Mouse (Mus musculus): ENCODE results near the gene Slc25a26. TPM values are rescaled to one million over a fixed set of nuclear protein-coding genes. Genes with fewer than 3 reads are reported as not detected.
A peak's percentile ranks its signal among the peaks of the same experiment; 100 is the strongest.

Slc25a26 gene
- polyA plus RNA-seq, 1 experiment from 2014 or later: 6.5 TPM

GRCm38 (mm10) chr6:94592710-94593109 lies 92.6 kb downstream of the Slc25a26 start:
- ATAC-seq: peak; percentile 50
- H3K9ac ChIP-seq: no peak overlapping the region
- 16% methylated on average over 4 of the region's 4 CpGs for WGBS
- H3K4me3 ChIP-seq: no peak overlapping the region
- no peaks in the 10 kb centered on the region for H3K36me3 ChIP-seq (ENCODE audit: poor library complexity, severe bottlenecking)
- no peaks in the 10 kb centered on the region for H3K27me3 ChIP-seq
- H3K27ac ChIP-seq: no peak overlapping the region; the same call in 1 of the 2 replicates
- H3K4me2 ChIP-seq: no peak overlapping the region
- no peaks in the 10 kb centered on the region for H3K9me3 ChIP-seq (replicated peaks)
- peaks cover 20% of the 10 kb centered on the region for H3K4me1 ChIP-seq

DNA sequence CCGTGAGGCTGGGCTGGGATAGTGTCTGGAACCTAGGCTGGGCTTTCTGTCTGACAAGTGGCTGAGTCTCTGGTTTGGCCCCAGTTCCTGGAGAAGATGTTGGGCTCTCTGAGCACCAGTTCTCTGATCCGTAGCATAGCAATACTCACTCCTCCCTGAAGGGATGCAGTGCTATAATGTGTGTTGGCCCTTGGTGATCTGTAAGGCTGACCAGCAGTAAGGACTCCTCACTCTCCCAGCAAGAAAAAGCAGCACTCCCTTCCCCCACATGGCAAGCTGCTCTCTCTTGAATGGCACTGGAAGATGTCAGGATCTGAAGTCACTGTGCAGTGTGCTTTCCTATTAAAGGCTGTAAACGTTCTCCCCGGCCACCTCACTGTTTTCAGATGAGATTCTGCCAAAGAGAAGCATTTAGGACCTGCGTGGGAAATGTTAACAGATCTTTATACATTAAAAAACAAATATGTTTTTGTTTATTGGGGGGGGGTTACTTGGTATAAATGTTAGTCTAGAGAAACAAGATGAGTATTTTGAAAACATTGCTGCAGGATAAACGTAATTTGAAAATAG lies 94.0 kb downstream of the Slc25a26 start:
- Histone ChIP-seq H3K9ac (no peak overlapping the region), H3K4me1 (peaks cover 20% of the 10 kb centered on the region), H3K9me3 (replicated peaks) (no peaks in the 10 kb centered on the region), H3K36me3 (ENCODE audit: poor library complexity, severe bottlenecking) (no peaks in the 10 kb centered on the region), H3K27me3 (no peaks in the 10 kb centered on the region), H3K4me3 (no peak overlapping the region), H3K4me2 (no peak overlapping the region), H3K27ac (no peak overlapping the region)
- no peak for ATAC-seq
- 73% methylated on average over 6 of the region's 6 CpGs for WGBS

- ATAC-seq: no peak
- H3K4me1 ChIP-seq: peaks cover 20% of the 10 kb centered on the region
- no peak overlapping the region for H3K27ac ChIP-seq
- no peaks in the 10 kb centered on the region for H3K27me3 ChIP-seq
- no peak overlapping the region for H3K4me2 ChIP-seq
- WGBS: 83% methylated on average over 11 of the region's 11 CpGs
- H3K9me3 ChIP-seq (replicated peaks): no peaks in the 10 kb centered on the region
- H3K36me3 ChIP-seq (ENCODE audit: poor library complexity, severe bottlenecking): no peaks in the 10 kb centered on the region
- no peak overlapping the region for H3K4me3 ChIP-seq
- H3K9ac ChIP-seq: no peak overlapping the region
Measured at GRCm38 (mm10) chr6:94594711-94595110, 94.6 kb downstream of the Slc25a26 start.

GRCm38 (mm10) chr6:94595206-94595605 lies 95.1 kb downstream of the Slc25a26 start:
- WGBS: 68% methylated on average over 5 of the region's 5 CpGs
- no peak overlapping the region; the same call in 1 of the 2 replicates for H3K27ac ChIP-seq
- H3K9ac ChIP-seq: no peak overlapping the region
- H3K27me3 ChIP-seq: no peaks in the 10 kb centered on the region
- no peaks in the 10 kb centered on the region for H3K36me3 ChIP-seq (ENCODE audit: poor library complexity, severe bottlenecking)
- no peak overlapping the region for H3K4me2 ChIP-seq
- ATAC-seq: no peak
- H3K4me3 ChIP-seq: no peak overlapping the region
- no peaks in the 10 kb centered on the region for H3K9me3 ChIP-seq (replicated peaks)
- peaks cover 20% of the 10 kb centered on the region for H3K4me1 ChIP-seq

DNA sequence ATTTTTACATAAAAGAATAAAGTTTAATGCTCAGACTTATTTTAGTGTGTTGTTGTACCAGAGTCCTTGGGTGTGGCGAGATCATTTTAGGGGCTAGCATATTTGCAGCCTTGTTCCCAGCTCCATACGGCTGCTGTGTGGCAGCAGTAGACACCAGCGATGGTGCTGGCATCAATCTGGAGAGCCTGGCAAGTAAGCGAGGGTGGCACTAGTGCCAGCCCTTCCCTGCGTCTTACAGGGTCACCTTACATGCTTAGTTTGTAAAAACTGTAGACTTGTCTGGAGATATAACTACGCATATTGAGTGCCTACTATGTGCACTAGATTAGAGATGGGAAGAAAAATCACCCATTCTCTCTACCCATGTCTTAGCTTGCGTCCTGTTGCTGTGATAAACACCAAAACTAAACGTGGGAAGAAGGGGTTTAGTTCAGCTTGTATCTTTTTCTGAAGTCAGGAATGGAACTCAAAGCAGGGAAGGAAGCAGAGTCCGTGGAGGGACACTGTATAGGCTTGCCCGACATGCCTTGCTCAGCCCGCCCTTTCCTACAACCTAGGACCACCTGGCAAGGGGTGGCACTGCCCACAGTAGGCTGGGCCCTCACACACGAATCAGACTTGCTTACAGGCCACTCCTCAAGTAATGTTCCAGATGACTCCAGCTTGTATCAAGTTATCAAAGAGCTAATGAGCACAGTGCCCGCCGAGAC lies 96.1 kb downstream of the Slc25a26 start:
- ATAC-seq: no peak
- 87% methylated on average over 14 of the region's 14 CpGs for WGBS

GRCm38 (mm10) chr6:94596761-94597485 lies 96.8 kb downstream of the Slc25a26 start:
- peaks cover 20% of the 10 kb centered on the region for H3K4me1 ChIP-seq
- 64% methylated on average over 10 of the region's 10 CpGs for WGBS

More for the DNA sequence above, 96.1 kb downstream of the Slc25a26 start:
- H3K27ac ChIP-seq: no peak overlapping the region
- no peaks in the 10 kb centered on the region for H3K9me3 ChIP-seq (replicated peaks)
- peaks cover 20% of the 10 kb centered on the region for H3K4me1 ChIP-seq
- H3K4me3 ChIP-seq: no peak overlapping the region
- 0 out of 2 replicates have a peak, but pooled peaks cover 7% of the 10 kb centered on the region for H3K36me3 ChIP-seq (ENCODE audit: poor library complexity, severe bottlenecking)
- H3K27me3 ChIP-seq: no peaks in the 10 kb centered on the region
- H3K9ac ChIP-seq: no peak overlapping the region
- no peak overlapping the region for H3K4me2 ChIP-seq

DNA sequence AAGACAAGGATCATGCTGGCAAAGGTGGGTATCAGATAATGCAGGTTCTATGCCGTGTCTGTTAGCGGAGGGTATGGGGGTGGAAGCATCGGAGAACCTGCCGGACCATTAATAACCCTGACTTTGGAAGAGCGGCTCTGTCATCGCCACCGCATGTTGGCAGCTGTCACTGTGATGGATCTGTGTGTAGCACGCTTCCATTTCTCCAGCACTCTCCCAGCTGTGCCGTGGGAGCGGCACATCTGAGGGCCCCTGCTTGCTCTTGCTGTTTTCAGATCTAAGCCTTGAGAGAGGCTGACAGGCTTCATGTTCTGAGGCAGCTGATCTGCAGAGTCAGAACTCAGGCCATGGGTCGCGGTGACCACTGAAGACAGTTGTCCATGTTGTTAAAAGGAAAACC lies 98.3 kb downstream of the Slc25a26 start:
- Histone ChIP-seq H3K36me3 (ENCODE audit: poor library complexity, severe bottlenecking) (peaks cover 13% of the 10 kb centered on the region), H3K4me2 (no peak overlapping the region), H3K27ac (no peak overlapping the region), H3K9me3 (replicated peaks) (no peaks in the 10 kb centered on the region), H3K9ac (no peak overlapping the region), H3K4me3 (no peak overlapping the region), H3K27me3 (no peaks in the 10 kb centered on the region), H3K4me1 (peaks cover 10% of the 10 kb centered on the region)
- ATAC-seq: no peak
- WGBS: 94% methylated on average over 12 of the region's 12 CpGs

More at GRCm38 (mm10) chr6:94596761-94597485, 96.8 kb downstream of the Slc25a26 start:
- Histone ChIP-seq H3K9me3 (replicated peaks) (no peaks in the 10 kb centered on the region), H3K4me2 (no peak overlapping the region), H3K9ac (no peak overlapping the region), H3K36me3 (ENCODE audit: poor library complexity, severe bottlenecking) (0 out of 2 replicates have a peak, but pooled peaks cover 8% of the 10 kb centered on the region), H3K27me3 (no peaks in the 10 kb centered on the region), H3K4me3 (no peak overlapping the region), H3K27ac (no peak overlapping the region)
- no peak for ATAC-seq

DNA sequence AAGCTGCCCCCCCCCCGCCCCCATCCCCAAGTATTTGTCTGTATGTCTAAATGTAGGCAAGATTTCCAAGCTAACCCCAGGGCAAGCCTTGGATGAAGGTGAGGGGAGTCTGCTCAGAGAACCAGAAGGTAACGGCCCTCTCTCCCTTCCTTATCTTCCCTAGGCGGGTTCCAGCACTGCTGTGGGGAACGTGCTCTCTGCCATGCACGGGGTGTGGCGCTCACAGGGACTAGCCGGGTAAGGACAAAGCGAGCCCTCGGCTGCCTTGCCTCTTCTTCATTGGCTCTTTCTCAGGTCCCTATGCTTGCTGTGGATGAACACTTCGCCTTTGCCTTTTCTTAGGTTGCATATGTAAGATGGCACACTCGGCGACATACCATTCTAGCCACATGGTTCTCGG lies 98.9 kb downstream of the Slc25a26 start:
- no peaks in the 10 kb centered on the region for H3K27me3 ChIP-seq
- H3K9ac ChIP-seq: no peak overlapping the region
- peaks cover 19% of the 10 kb centered on the region for H3K36me3 ChIP-seq (ENCODE audit: poor library complexity, severe bottlenecking)
- 90% methylated on average over 13 of the region's 13 CpGs for WGBS
- ATAC-seq: no peak
- no peaks in the 10 kb centered on the region for H3K9me3 ChIP-seq (replicated peaks)
- H3K4me1 ChIP-seq: peaks cover 8% of the 10 kb centered on the region
- H3K4me2 ChIP-seq: no peak overlapping the region
- H3K4me3 ChIP-seq: no peak overlapping the region
- H3K27ac ChIP-seq: no peak overlapping the region

GRCm38 (mm10) chr6:94601101-94601500 lies 101.0 kb downstream of the Slc25a26 start:
- peaks cover 37% of the 10 kb centered on the region for H3K36me3 ChIP-seq (ENCODE audit: poor library complexity, severe bottlenecking)
- no peaks in the 10 kb centered on the region for H3K9me3 ChIP-seq (replicated peaks)
- H3K4me1 ChIP-seq: no peaks in the 10 kb centered on the region
- no peak overlapping the region for H3K4me2 ChIP-seq
- no peak overlapping the region for H3K27ac ChIP-seq
- no peaks in the 10 kb centered on the region for H3K27me3 ChIP-seq
- 91% methylated on average over 5 of the region's 5 CpGs for WGBS
- no peak overlapping the region for H3K4me3 ChIP-seq
- no peak overlapping the region for H3K9ac ChIP-seq
- ATAC-seq: no peak

DNA sequence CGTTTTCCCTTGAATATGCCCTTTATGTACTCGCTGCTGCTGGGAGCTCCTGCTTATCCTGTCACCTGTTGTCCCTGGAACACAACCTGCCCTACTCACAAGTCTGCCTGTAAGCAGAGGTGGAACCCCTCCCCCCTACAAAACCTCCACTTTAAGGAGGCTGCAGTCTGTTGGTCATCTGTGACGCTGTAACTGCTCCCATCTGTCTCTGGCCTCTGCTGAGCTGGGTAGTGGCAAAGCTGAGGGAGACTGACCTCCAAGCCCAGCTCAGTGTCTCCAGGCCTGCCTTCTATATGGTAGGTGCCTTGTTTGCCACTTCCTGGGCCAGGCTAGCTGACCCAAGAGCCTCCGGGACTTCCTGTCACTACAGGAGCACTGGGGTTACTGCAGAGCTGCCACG lies 101.7 kb downstream of the Slc25a26 start:
- no peak overlapping the region for H3K4me2 ChIP-seq
- H3K4me1 ChIP-seq: no peaks in the 10 kb centered on the region
- no peak for ATAC-seq
- 73% methylated on average over 5 of the region's 5 CpGs for WGBS
- H3K27ac ChIP-seq: no peak overlapping the region
- H3K9me3 ChIP-seq (replicated peaks): no peaks in the 10 kb centered on the region
- H3K4me3 ChIP-seq: no peak overlapping the region
- peaks cover 44% of the 10 kb centered on the region for H3K36me3 ChIP-seq (ENCODE audit: poor library complexity, severe bottlenecking)
- no peaks in the 10 kb centered on the region for H3K27me3 ChIP-seq
- peak overlapping the region; percentile 21; the same call in 1 of the 2 replicates for H3K9ac ChIP-seq

- no peak for ATAC-seq
Measured at GRCm38 (mm10) chr6:94604072-94604471, 103.9 kb downstream of the Slc25a26 start.

DNA sequence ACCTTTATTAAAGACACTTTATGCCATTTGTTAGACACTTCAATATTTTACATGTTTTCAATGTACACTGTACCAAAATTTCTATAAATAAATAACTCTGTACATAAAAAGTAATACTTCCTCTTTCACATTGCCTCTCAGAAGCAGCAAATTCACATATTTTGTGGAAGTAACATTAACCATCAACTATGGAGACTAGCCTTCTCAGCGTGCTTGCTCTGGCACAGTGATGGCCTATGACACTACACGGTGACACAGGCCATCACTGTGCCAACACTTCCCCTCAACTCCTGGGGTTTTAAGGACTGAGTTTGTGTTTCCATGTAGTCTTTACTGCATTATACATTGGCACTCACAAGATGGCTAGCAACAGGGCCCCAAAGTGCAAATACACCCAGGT lies 104.4 kb downstream of the Slc25a26 start:
- no peak overlapping the region for H3K4me3 ChIP-seq
- H3K9me3 ChIP-seq (replicated peaks): no peaks in the 10 kb centered on the region
- no peak overlapping the region for H3K9ac ChIP-seq
- 88% methylated on average over 2 of the region's 2 CpGs for WGBS
- H3K36me3 ChIP-seq (ENCODE audit: poor library complexity, severe bottlenecking): peaks cover 71% of the 10 kb centered on the region
- H3K27ac ChIP-seq: no peak overlapping the region
- no peaks in the 10 kb centered on the region for H3K27me3 ChIP-seq
- H3K4me1 ChIP-seq: no peaks in the 10 kb centered on the region
- no peak for ATAC-seq
- H3K4me2 ChIP-seq: no peak overlapping the region

More at GRCm38 (mm10) chr6:94604072-94604471, 103.9 kb downstream of the Slc25a26 start:
- no peak overlapping the region for H3K4me3 ChIP-seq
- no peak overlapping the region for H3K27ac ChIP-seq
- no peak overlapping the region for H3K9ac ChIP-seq
- no peaks in the 10 kb centered on the region for H3K4me1 ChIP-seq
- 29% methylated on average over 3 of the region's 3 CpGs for WGBS
- peaks cover 67% of the 10 kb centered on the region for H3K36me3 ChIP-seq (ENCODE audit: poor library complexity, severe bottlenecking)
- no peak overlapping the region for H3K4me2 ChIP-seq
- no peaks in the 10 kb centered on the region for H3K27me3 ChIP-seq
- H3K9me3 ChIP-seq (replicated peaks): no peaks in the 10 kb centered on the region

Data from forebrain, embryonic 13.5 days (tissue).